Mouse (Mus musculus) monocyte, adult 5-6 weeks (primary cell): ENCODE measurements around the gene Melk. TPM values are rescaled to one million over a fixed set of nuclear protein-coding genes. Genes with fewer than 3 reads are reported as not detected.

Experiments
- ATAC-seq: fragments of 153-309, 156-312 bp; replicated peaks from 2 replicates; pipeline ENCODE4 v1.8.0; 2017; ENCODE audit warnings: mild to moderate bottlenecking; ENCODE audit not compliant: low TSS enrichment, insufficient number of reproducible peaks, severe bottlenecking, poor library complexity, low FRiP score
- total RNA-seq: library from RNA; stranded (forward); fragments of 200-1000, 200-491, 200-594 nt; gene quantifications from 3 replicates; pipeline ENCODE4 v1.2.3, GENCODE M21; 2017

Melk gene
- total RNA-seq, 1 experiment from 2014 or later = 0.48 TPM

- ATAC-seq = 0 out of 2 replicates have a peak, but pooled peaks have one; percentile 22
These were observed 21.4 kb downstream of the Melk start for GRCm38 (mm10) chr4:44322124-44322523.

GRCm38 (mm10) chr4:44325453-44325852 lies 24.8 kb downstream of the Melk start:
- ATAC-seq = no peak

- ATAC-seq = no peak
These were observed 26.0 kb downstream of the Melk start for GRCm38 (mm10) chr4:44326721-44327120.

GRCm38 (mm10) chr4:44327976-44328375 lies 27.3 kb downstream of the Melk start:
- ATAC-seq = no peak

- no peak for ATAC-seq
These were observed 34.3 kb downstream of the Melk start for GRCm38 (mm10) chr4:44335006-44335405.

GRCm38 (mm10) chr4:44361670-44362069 lies 61.0 kb downstream of the Melk start:
- ATAC-seq = no peak

- ATAC-seq = no peak
These were observed 62.8 kb downstream of the Melk start for GRCm38 (mm10) chr4:44363434-44364013.

- no peak for ATAC-seq
These were observed 91.8 kb downstream of the Melk start for GRCm38 (mm10) chr4:44392231-44393216.

GRCm38 (mm10) chr4:44402607-44403006 lies 101.9 kb downstream of the Melk start:
- no peak for ATAC-seq

- ATAC-seq = no peak
These were observed 103.8 kb downstream of the Melk start for GRCm38 (mm10) chr4:44404487-44404886.

Other genes with a start within 250 kb of the Melk start
- gene Gne, start 216.7 kb upstream of the Melk start, total RNA-seq = 12.7 to 24.4 TPM (median 19.1 TPM) in 3 replicates
- 38.0 to 62.4 TPM (median 46.1 TPM) in 3 replicates for gene Rnf38, start 67.1 kb upstream of the Melk start, total RNA-seq